Mouse (Mus musculus): ENCODE measurements around the gene Gatad2a.
"Not testable (repeated sequence)": the region's sequence is repeated elsewhere in the genome, so short reads cannot be mapped to it uniquely, and the experiment has no call there.

Gene Gatad2a

DNA sequence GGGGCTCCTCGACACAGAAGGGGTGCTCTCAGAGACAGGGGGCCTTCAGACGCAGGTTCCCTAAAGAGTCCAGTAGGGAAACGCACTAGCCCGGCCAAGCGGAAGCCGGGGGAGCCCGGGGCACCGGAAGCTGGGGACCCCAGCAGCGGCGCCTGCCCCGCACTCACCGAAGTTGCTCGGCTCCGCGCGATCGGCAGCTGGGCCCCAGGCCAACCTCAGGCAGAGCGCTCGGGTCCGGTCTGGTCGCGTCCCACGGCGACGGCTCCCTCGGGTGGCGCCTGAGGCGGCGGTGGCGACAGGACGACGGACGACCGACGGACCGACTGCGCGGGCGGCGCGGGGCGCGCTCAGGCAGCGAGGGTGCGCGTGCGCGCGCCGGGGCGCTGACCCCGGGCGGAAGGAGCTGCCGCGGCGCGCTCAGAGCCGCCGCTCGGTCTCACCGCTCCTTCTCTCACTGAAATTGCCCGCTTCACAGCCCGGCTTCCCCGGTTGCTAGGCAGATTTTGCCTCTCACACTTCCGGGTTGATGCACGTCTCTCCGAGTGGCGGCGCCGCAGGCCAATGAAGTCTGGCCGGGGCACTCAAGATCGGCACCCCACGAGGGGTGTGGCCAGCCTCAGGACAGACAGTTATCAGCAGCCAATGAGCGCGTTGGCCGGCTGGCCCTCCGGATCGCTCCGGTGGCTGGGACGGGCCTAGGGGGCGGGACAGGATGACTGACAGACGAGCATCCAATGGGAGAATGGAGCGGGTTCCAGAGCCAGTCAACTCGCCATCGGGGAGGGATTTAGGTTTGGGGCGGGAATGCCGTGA lies at the start of gene Gatad2a:
Gene Gatad2a (minus strand): TSS at position 609 of the 813 bp plus-strand sequence.
- DNase-seq (ENCODE audit: low spot score) = peak; percentile 99

DNA sequence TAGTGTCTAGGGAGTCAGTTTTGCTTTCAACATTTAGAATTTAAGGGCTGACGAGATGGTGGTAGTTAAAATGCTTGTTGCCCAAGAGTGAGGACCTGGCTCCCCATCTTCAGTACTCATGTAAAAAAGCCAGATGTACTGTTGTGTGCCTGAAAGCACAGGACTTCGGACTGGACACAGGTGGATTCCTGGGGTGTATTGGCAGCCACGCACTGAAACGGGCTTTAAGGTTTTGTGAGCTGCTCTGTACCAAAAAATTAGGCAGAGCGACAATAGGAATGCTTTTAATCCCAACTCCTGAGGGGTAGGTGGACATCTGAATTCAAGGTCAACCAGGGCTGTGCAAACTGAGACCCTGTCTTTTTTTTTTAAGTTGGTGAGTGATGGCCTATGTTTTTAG lies 47.8 kb upstream of the Gatad2a start:
- DNase-seq (ENCODE audit: low spot score) = no peak

DNA sequence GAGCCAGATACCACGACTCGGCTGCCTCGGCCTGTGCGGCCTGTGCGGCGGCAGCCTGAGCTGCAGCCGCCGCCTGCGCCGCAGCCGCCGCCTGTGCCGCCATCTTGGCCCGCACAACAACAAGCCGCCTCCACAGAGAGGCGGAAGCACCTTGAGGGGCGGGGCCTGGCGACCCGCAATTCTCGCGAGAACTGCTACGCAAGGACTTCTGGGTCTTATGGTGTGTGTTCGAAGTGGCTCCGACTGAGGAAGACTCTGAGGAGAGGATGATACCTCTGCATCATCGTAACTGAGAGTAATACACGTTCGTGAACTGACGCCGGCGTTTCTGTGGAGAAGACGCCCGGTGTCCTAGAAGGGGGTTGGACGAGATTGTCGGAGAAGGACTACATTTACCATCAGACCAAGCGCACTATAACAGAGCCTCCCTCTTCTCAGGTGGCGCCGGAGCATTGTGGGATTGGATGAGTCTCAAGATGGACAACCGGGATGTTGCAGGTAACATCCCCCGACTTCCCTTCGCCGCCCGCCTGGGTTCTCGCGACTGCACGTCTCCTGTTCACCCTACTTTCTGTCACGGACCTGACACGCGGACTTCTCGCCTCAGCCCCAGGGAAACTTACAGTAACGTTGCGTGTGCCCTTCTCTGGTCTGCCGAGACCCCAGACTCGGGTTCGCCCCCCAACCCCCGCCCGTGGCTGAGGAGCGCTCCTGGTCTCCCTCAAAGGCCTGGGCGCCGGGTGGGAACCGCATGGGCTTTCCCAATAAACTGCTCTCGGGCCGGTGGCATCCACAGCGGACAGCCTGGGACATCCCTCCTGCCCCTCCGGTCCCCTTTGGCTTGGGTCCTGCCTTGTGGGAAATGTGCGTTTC lies 46.6 kb upstream of the Gatad2a start, which contains the start of the genes Mau2 and Sugp1:
Gene Mau2 (minus strand): TSS at position 152 of the 873 bp plus-strand sequence.
Gene Sugp1 (plus strand): TSS at position 231 of the 873 bp plus-strand sequence.
- peak; percentile 83 for DNase-seq (ENCODE audit: low spot score)

DNA sequence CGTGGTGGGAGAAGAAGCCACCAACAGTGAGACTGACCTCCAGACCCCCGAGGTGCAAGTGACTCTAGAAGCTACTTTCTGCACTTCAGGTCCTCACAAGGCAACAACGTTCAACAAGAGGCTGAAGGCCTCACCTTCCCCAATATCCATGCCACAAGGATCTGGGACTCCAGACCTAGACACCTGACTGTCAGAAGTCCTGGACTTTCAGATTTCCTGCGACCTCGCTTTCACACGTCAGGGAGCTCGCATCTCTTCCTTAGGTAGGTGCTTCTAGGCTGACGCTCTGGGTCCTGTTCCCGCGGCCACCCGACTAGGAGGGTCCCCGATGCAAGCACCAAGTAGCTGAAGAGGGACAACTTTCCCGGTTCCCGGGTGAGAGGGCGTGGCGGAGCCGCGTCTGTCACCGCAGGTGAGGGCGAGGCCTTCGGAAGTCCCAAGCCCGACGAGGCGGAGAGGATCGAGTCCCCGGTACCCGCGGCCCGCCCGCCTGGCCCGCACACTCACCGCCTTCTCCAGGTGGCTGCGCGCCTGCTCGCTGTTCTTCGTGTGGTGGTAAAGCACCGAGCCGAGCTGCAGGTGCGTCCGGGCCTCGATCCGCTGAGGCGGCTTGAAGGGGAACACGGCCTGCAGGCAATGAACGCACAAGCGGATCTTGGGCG lies 45.8 kb upstream of the Gatad2a start:
- no peak for DNase-seq (ENCODE audit: low spot score)

DNA sequence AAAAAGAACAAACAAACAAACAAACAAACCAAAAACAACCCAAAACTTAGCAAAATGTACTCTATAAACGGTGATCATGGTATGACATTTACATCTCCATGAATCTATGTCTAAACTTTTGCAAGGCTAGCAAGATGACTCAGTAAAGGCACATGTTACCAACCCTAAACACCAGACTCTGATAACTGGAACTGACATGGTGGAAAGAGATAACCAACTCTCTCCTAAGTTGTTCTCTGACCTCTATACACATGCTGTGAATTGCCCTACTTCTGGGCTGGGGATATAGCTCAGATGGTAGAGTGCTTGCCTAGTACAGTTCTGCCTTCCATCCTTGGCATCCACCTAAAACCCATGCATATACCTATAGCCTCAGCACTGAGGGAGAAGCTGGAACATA lies 41.8 kb upstream of the Gatad2a start:
- no peak for DNase-seq (ENCODE audit: low spot score)

DNA sequence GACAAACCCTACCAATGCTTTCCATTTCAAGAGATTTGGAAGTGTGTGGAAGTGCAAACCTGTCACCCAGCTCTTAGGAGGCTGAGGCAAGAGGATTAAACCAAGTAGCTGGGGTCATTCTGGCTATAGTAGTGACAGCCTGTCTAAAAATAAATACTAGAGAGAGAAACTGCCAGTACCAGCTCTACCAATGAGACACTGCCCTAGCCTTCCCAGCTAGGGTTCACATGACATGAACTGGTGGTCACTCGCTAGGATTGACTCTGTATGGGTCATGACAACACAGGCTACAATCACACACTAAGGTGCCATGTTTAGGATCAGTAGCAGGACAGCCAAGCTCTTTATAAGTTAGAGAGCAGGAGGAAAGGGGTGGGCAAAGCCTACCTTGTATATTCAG lies 34.1 kb upstream of the Gatad2a start:
- DNase-seq (ENCODE audit: low spot score) = no peak

DNA sequence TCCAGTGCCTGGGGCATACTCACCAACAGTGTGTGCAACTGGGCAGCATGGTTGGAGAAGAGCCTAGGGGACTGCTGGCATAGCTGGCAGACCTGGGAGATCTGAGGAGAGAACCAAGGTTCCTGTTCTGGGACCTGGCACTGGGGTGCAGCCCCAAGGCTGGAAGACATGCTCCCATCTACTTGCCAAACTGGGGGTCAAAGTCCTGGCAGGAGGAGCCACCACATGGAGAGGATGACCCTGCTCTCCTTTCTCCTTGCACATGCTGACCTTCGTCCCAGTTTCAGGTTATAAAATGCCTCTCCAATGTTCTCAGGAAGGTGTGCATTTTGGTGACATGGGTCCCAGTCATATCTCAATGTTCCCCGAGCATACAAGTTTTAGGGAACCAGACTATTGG lies 30.0 kb upstream of the Gatad2a start:
- DNase-seq (ENCODE audit: low spot score) = no peak

DNA sequence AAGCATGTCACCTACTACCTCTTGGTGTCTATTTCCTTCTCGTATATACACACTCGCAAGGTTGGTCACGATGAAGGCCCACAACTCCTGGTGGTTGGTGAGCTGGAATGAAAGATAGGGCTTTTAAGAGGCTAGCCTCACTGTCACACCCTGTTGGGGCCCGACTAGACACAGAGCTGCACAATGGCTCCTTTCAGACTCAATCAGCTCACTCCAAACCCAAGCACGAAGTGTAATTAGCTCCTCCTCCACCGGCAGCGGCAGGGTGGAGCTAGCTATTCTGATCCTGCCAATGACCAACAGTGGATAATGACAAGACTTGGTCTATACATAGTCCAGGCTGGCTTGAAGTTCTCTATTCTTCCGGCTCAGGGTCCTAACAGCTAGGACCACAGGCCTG lies 27.4 kb upstream of the Gatad2a start:
- no peak for DNase-seq (ENCODE audit: low spot score)

DNA sequence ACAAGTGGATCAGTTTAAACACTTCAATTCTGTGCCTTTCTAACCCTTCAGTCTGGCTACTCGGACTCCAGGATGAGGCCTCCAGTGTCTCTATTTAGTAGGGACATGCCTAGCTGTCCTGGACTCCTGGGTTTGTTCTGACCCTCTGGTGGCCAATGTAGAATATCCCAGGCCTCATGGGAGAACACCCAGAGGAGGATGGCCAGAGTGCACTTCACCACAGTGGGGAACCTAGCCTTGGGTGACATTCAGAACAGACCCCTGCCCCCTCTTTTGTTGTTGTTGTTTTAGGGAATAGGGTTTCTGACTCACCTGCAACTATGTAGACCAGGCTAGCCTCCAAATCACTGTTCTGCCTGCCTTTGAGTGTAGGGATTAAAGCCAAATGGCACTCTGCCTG lies 18.8 kb upstream of the Gatad2a start:
- DNase-seq (ENCODE audit: low spot score) = no peak

DNA sequence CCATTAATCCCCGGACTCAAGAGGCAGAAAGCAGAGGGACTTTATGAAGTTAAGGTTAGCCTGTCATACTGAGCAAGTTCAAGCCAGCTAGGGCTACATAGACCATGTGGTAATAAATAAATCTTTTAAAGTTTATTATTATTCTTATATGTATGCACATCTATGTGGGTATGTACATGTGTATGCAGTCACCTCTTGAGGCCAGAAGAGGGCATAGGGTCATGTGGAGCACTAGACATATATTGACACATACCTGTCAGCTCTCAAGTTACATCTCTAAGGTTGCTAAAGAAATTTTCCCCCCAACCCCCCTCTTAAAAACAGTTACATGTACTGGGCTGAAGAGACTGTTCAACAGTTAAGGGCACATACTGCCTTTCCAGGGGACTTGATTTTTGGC lies 16.6 kb upstream of the Gatad2a start:
- no peak for DNase-seq (ENCODE audit: low spot score)

DNA sequence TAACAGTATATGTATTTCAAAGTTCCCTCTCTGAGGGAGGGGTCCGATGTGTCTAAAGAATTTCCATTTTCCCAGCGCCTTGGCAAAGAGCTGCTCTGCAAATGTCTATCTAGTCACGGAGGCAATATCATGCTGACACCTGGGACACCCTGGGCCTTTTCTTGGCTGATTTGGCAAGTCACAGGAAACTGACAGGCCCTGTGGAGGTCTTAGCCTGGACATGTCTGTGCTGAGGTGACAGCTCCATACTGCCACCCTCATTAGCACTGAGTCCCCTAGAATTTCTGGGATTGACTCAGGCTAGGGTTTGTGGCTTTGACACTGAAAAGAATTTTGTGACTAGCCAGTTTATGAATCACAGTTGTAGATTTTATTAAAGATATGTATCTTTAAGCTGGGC lies 16.2 kb upstream of the Gatad2a start:
- no peak for DNase-seq (ENCODE audit: low spot score)

DNA sequence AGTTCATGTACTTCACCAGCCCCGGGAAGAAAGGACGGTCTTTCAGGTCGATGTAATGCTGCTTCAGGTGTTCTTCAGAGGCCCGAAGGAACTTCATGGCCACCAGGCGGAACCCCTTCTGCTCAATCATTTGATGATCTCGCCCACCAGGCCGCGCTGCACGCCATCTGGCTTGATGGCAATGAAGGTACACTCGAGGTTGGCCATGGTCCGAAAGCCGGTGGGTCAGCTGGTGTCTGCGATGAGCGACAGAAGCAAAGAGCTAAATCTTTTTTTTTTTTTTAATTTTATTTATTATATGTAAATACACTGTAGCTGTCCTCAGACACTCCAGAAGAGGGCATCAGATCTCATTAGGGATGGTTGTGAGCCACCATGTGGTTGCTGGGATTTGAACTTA lies 14.6 kb upstream of the Gatad2a start:
- DNase-seq (ENCODE audit: low spot score) = not testable (repeated sequence)

DNA sequence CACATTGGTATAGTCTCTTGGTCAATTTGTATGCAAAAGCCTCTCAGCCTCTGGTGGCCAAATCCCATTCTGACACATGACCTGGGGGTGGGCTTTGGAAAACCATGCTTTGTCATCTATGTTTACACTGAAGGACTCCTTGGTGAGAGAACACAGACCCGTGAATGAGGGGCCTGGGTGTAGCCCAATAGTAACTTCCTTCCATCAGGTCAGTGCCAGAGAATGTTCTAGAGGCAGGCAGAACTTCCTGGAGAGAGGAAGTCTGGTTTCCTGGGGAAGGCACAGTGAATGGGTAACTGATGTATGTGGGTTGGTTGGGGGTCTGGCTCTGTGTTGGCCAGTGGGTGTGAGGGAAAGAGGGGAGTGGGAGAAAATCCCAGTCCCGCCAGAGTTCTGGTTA lies 9.0 kb upstream of the Gatad2a start:
- DNase-seq (ENCODE audit: low spot score) = no peak

DNA sequence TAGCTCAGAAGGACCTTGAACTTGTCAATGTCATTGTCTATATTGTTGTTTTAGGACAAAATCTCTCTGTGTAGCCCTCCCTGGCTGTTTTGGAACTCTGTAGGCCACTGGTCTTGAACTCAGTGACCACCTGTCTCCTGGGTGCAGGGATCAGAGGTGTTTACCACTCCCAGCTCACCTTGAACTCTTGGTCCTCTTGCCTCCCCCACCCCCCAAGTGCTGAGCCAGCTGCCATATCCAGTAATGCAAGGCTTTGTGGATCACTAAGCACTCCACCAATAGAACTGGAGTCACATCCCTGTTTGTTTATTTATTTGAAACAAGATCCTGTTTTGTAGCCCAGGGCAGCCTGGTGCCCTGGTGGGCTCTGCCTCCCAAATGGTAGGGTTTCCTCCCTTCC lies 8.2 kb upstream of the Gatad2a start:
- no peak for DNase-seq (ENCODE audit: low spot score)

DNA sequence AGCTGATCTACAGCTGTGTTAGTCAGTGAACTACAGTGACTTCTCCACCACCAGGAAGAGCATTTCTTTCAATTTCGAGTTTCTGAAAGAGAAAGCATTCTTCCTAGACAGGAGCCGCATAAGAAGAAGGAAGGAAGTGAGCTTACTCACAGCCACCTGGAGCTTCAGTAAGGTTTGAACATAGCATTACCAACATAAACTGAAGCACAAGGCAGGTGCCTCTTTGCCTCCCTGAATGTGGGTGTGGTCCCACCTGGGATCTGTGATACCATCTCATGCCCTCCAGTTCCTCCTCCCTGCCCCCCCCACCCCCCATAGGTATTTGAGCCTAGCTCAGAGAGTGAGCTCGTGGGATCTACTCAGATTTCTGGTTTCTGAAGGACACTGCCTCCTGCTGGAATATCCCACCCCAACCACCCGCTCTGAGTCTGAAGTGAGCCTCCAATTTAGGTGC lies 7.0 kb upstream of the Gatad2a start:
- DNase-seq (ENCODE audit: low spot score) = no peak

DNA sequence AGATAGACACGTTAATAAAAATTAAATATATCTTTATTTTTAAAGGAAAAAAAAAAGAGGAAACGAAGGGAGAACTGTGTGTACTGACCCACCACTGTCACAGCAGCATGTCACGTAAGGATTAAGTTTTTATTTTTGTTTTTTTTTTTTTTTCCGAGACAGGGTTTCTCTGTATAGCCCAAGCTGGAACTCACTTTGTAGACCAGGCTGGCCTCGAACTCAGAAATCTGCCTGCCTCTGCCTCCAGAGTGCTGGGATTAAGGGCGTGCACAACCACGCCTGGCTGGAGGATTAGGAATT lies 5.7 kb upstream of the Gatad2a start:
- not testable (repeated sequence) for DNase-seq (ENCODE audit: low spot score)

DNA sequence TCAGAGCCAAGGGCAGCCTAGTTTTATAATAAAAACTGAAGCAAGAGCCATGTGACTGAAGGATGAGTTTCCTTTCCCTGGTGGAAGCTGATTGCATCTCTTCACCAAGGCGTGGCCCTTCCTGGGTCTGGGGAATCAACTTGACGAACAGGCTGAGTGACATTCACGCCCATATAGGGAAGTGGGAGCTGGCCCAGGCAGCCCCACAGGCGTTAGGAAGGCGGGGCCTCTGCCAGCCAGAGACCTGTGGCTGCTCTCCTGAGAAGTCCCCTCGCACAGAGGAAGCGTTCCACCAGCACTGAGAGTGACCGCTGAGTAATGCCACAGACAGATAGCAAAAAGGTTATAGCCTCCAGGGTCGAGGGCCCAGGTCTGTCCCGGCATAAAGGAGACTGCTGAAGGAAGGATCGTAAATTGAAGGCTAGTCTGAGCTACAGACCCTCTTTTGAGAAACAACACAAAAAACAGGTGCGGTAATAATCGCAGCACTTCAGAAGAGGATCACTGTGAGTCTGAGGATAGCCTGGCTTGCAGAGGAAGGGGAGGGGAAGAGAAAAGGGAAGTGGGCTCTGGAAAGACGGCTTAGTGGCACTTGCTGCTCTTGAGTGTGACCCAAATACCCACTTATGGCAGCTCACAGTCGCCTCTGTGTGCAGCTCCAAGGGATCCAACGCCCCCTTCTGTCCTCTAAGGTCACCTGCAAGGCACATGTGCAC lies 5.2 kb upstream of the Gatad2a start:
- DNase-seq (ENCODE audit: low spot score) = peak; percentile 4

DNA sequence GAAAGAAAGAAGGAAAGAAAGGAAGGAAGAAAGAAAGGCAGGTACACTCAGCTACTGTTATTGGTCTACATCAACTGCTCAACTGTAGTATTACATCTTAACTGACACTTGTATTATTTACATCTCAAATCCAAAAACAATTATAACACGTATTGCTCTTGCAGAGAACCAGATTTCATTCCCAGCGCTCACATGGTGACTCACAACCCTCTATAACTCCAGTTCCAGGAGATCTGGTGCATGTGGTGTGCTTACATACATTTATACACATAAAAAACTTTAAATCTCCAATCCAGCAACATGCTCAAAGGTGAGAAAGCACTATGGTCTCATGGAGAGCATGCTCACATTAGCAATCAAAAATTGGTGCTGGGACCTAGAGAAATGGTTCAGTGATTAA lies 4.0 kb upstream of the Gatad2a start:
- DNase-seq (ENCODE audit: low spot score) = no peak

DNA sequence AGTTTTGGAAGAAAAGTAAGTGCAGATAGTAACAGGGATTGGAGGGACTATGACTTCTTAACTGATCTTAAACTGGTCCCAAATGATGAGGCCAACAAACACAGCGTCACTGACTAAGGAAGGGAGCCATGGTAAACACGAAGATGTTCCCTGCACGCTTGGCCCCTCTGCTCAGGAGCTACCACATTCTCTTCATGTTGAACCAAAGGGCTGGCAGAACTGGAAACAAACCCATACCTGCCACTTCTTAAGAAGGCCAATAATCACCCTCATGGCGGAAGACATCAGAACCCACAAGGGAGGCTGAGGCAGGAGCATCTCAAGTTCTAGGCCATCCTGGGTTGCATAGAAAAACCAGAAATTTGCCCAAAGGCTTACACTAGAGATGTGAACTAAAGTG lies 3.1 kb upstream of the Gatad2a start:
- no peak for DNase-seq (ENCODE audit: low spot score)

DNA sequence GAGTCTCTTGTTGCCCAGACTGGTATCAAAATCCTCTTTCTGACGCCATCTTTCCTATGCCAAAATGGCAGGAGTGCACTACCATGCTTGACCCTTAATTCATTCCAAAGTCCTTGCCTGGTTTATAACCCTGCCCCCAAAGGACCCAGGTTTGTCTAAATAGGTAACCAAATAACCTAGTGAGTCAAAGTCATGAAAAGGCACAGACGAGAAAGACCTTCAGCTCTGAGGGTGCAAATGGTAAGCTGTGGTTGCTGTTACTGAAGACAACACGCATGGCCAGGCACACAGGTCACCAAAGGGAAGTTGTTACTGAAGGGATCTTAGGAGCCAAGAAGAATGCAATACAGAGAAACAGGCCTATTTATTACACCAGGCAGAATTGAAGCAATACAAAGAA lies 2.5 kb upstream of the Gatad2a start:
- no peak for DNase-seq (ENCODE audit: low spot score)

DNA sequence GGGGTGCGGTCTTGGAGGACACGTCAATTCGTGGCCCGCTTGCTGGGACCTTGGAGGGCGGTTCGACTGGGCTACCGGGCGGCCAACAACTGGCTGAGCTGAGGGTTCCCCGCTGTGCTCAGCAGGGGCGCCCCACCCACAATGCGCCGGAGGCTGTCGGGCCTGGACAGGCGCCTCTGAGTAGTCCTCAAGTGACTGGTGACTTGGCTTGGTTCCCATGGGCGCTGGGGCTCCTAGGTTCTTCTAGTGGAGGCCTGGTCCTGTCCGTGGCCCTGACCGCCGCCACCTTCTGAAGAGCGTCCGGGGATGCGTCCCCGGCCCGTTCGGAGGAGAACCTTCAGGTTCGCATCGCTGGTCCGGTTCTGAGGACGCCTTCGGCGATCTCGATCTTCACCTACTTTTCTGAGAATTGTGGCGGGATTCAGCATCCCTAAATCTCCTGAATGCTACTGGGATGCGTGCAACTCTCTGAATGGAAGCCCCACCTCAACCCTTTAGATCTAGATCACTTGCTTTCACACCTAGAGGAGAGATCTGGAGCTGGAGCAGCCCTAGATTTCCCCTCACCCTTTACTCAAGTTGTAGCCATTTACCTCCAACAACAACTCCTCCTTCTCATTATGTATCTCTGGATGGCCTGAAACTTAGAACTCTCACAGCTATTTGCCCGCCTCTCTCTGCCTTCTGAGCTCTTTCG lies 553 bp upstream of the Gatad2a start:
- DNase-seq (ENCODE audit: low spot score) = no peak

DNA sequence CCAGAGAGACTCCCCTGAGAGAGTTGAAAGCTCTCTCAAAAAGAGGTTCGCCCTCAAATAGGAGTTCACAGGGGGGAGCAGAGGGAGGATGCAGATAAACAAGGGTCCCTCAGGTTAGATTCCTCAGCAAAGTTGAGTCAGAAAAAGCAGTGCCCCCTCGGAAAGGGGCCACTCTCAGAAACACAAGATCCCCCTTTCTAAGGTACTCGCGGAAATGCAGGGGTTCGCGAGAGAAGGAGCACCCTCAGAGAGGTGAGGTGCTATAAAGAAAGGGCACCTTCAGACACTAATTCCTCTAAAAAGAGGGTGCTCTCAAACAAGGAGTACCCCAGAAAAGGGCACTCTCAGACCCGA lies 785 bp downstream of the Gatad2a start:
- no peak for DNase-seq (ENCODE audit: low spot score)
